Mouse (Mus musculus) stomach, postnatal 0 days (tissue): ENCODE results near the gene Taf1d. TPM values are rescaled to one million over a fixed set of nuclear protein-coding genes. Genes with fewer than 3 reads are reported as not detected.

ENCODE experiments used
- ATAC-seq: fragments of 200-750 bp; cut with Nextera tagmentation; 2 replicates; pipeline ENCODE4 v1.8.0; 2017; ENCODE audit not compliant: low FRiP score, low TSS enrichment
- DNase-seq: peaks from one replicate; pipeline ENCODE4 v3.0.0-alpha.2; 2016; ENCODE audit warnings: low spot score
- H3K27ac ChIP-seq: fragments of 300-500 bp; sonication (generic); replicated peaks from 2 replicates; pipeline ENCODE4 v1.5.1; 2014; ENCODE audit warnings: mild to moderate bottlenecking, control low read depth
- H3K27me3 ChIP-seq: fragments of 300-500 bp; sonication (generic); 2 replicates; pipeline ENCODE4 v1.6.1; 2014; ENCODE audit warnings: low read length; ENCODE audit not compliant: control insufficient read depth, insufficient read depth
- H3K36me3 ChIP-seq: fragments of 300-500 bp; sonication (generic); 2 replicates; pipeline ENCODE4 v1.6.1; 2014; ENCODE audit warnings: low read length, mixed read lengths; ENCODE audit not compliant: control insufficient read depth, insufficient read depth
- H3K4me1 ChIP-seq: fragments of 300-500 bp; sonication (generic); replicated peaks from 2 replicates; pipeline ENCODE4 v1.6.1; 2014; ENCODE audit warnings: antibody characterized with exemption; ENCODE audit not compliant: control insufficient read depth, insufficient read depth
- H3K4me2 ChIP-seq: fragments of 300-500 bp; sonication (generic); replicated peaks from 2 replicates; pipeline ENCODE4 v1.6.1; 2014; ENCODE audit warnings: low read depth, mild to moderate bottlenecking, control low read depth, moderate library complexity
- H3K4me3 ChIP-seq: fragments of 300-500 bp; sonication (generic); 2 replicates; pipeline ENCODE4 v1.5.1; 2014; ENCODE audit warnings: low read depth, low read length, control low read depth
- H3K9ac ChIP-seq: fragments of 300-500 bp; sonication (generic); 2 replicates; pipeline ENCODE4 v1.6.1; 2014; ENCODE audit warnings: mild to moderate bottlenecking, low read length, control low read depth, mixed read lengths
- H3K9me3 ChIP-seq: fragments of 300-500 bp; sonication (generic); 2 replicates; pipeline ENCODE4 v1.6.1; 2016; ENCODE audit warnings: low read length; ENCODE audit not compliant: control insufficient read depth
- CTCF ChIP-seq: IDR thresholded peaks from 2 replicates; pipeline ENCODE4 v1.5.1; 2016; ENCODE audit warnings: antibody characterized with exemption, low read depth, mild to moderate bottlenecking, moderate library complexity
- EP300 ChIP-seq: optimal IDR thresholded peaks from 2 replicates; pipeline ENCODE3; 2016; ENCODE audit warnings: antibody characterized with exemption
- WGBS: fragments of 180-500 bp; shearing (Covaris S2); extraction: QIAGEN DNeasy Blood & Tissue Kit; methylation state at CpG from one replicate; pipeline ENCODE4 v1.1.7; 2014; 5-methylcytosine and 5-hydroxymethylcytosine counted together
- microRNA-seq: library from miRNA; unstranded; fragments of <30 nt; microRNA quantifications from one replicate; pipeline ENCODE4, GENCODE M21; 2016
- polyA plus RNA-seq: library from polyadenylated mRNA; unstranded; fragments of >200 nt; fragmentation: Nextera tagmentation; extraction: Ambion mirVana; gene quantifications from 2 replicates; pipeline ENCODE4 v1.2.1, GENCODE M21; 2015

Gene Taf1d
- polyA plus RNA-seq, 1 experiment from 2014 or later: 41.1 TPM

- peak; percentile 100 for ATAC-seq
- H3K4me2 ChIP-seq: peak within 1 kb of the TSS; percentile 76
- H3K36me3 ChIP-seq: no peaks in the 10 kb centered on the region
- H3K9me3 ChIP-seq: no peaks in the 10 kb centered on the region
- WGBS: 2% methylated on average over 59 of the region's 60 CpGs
- peak within 1 kb of the TSS; percentile 79 for H3K4me3 ChIP-seq
- peak within 1 kb of the TSS; percentile 86 for H3K27ac ChIP-seq
- H3K4me1 ChIP-seq: no peaks in the 10 kb centered on the region
- H3K27me3 ChIP-seq: no peaks in the 10 kb centered on the region
- TF ChIP-seq CTCF (no peak), EP300 (no peak)
- DNase-seq: peak; percentile 97
- H3K9ac ChIP-seq: peak within 1 kb of the TSS; percentile 79
These were observed 51.7 kb downstream of the Taf1d start, which contains the start of gene Cep295 for GRCm38 (mm10) chr9:15357484-15358275. Gene Cep295 (minus strand): TSS chr9:15357788.

GRCm38 (mm10) chr9:15364843-15365242 is 58.8 kb downstream of the Taf1d start:
- no peaks in the 10 kb centered on the region for H3K27me3 ChIP-seq
- H3K4me1 ChIP-seq: no peaks in the 10 kb centered on the region
- ATAC-seq (no peak), DNase-seq (no peak)
- 70% methylated on average over 1 of the region's 1 CpGs for WGBS
- no peak overlapping the region for H3K9ac ChIP-seq
- no peak overlapping the region for H3K27ac ChIP-seq
- no peaks in the 10 kb centered on the region for H3K36me3 ChIP-seq
- no peak overlapping the region for H3K4me3 ChIP-seq
- H3K4me2 ChIP-seq: no peak overlapping the region
- no peaks in the 10 kb centered on the region for H3K9me3 ChIP-seq
- TF ChIP-seq EP300: no peak
- no peak for TF ChIP-seq CTCF

GRCm38 (mm10) chr9:15365856-15366255 is 59.8 kb downstream of the Taf1d start:
- Histone ChIP-seq H3K9me3 (no peaks in the 10 kb centered on the region), H3K4me3 (no peak overlapping the region), H3K4me2 (no peak overlapping the region), H3K27me3 (no peaks in the 10 kb centered on the region), H3K27ac (no peak overlapping the region), H3K9ac (no peak overlapping the region), H3K4me1 (no peaks in the 10 kb centered on the region), H3K36me3 (no peaks in the 10 kb centered on the region)
- DNase-seq: no peak
- no peak for TF ChIP-seq EP300
- peak; percentile 71 for TF ChIP-seq CTCF
- no peak for ATAC-seq
- 85% methylated on average over 1 of the region's 1 CpGs for WGBS

GRCm38 (mm10) chr9:15366260-15366659 is 60.2 kb downstream of the Taf1d start:
- no peaks in the 10 kb centered on the region for H3K27me3 ChIP-seq
- TF ChIP-seq EP300 (no peak), CTCF (no peak)
- no peak overlapping the region for H3K4me3 ChIP-seq
- DNase-seq (no peak), ATAC-seq (no peak)
- H3K27ac ChIP-seq: no peak overlapping the region
- no peaks in the 10 kb centered on the region for H3K36me3 ChIP-seq
- WGBS: 65% methylated on average over 2 of the region's 2 CpGs
- no peaks in the 10 kb centered on the region for H3K4me1 ChIP-seq
- no peaks in the 10 kb centered on the region for H3K9me3 ChIP-seq
- no peak overlapping the region for H3K9ac ChIP-seq
- H3K4me2 ChIP-seq: no peak overlapping the region

Small RNA genes lying within 50 kb of the gene (microRNA-seq; reads per million reads assigned to microRNA genes)
- not detected for gene Gm49349
- gene mmu-mir-7650: not detected

Other genes with a start within 250 kb of the Taf1d start
- gene Hephl1, start 194.1 kb upstream of the Taf1d start, polyA plus RNA-seq: not detected in 2 replicates
- 19.5 and 20.4 TPM in 2 replicates for gene Vstm5, start 67.2 kb upstream of the Taf1d start, polyA plus RNA-seq
- 18.5 and 20.0 TPM in 2 replicates for gene Med17, start 26.3 kb upstream of the Taf1d start, polyA plus RNA-seq
- gene 4931406C07Rik, start 234 bp downstream of the Taf1d start, polyA plus RNA-seq: 6.6 and 6.7 TPM in 2 replicates
- gene Cep295, start 51.6 kb downstream of the Taf1d start, polyA plus RNA-seq: 4.4 and 4.6 TPM in 2 replicates
- gene Smco4, start 187.2 kb downstream of the Taf1d start, polyA plus RNA-seq: 1.4 and 1.9 TPM in 2 replicates